Mouse (Mus musculus) megakaryocyte, embryonic 14.5 days (primary cell): ENCODE measurements around the gene Sgce.

Source experiments
- FLI1 ChIP-seq: IDR thresholded peaks from 2 replicates; pipeline ENCODE4 v1.6.1; 2012; ENCODE audit warnings: low read length, inconsistent platforms, mixed read lengths
- GATA1 ChIP-seq: IDR thresholded peaks from 3 replicates; pipeline ENCODE4 v1.6.1; 2012; ENCODE audit warnings: mixed read lengths, low read length, inconsistent platforms, borderline replicate concordance

DNA sequence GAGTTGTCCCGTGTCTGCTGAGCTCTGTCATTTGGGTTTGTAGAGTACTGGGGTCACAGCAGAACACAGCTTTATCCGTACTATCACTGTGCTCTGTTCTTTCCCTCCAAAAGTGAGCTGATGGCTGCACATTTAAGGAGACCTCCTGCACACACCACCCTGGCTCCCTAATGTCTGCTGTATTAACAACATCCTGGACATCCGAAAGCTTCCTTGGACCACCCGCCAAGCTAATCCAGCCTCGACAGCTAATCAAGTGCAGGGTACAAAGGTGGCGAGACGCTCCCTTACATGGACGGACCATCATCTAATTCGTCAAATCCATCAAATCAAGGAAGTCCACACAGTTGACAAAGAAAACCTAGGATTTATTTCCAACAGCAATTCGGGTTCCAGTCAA lies 53.5 kb downstream of the Sgce start:
- TF ChIP-seq GATA1 (no peak), FLI1 (no peak)
